Mouse (Mus musculus) heart, postnatal 0 days (tissue): ENCODE measurements around the gene Camk2n1. TPM values are rescaled to one million over a fixed set of nuclear protein-coding genes. Genes with fewer than 3 reads are reported as not detected.

Source experiments
- ATAC-seq: fragments of 200-750 bp; cut with Nextera tagmentation; 2 replicates; pipeline ENCODE4 v1.8.0; 2017; ENCODE audit warnings: low read depth, moderate number of reproducible peaks, moderate library complexity; ENCODE audit not compliant: insufficient read depth
- DNase-seq: peaks from one replicate; pipeline ENCODE4 v3.0.0-alpha.2; 2016; ENCODE audit warnings: low spot score
- H3K27ac ChIP-seq: fragments of 300-500 bp; sonication (generic); 2 replicates; pipeline ENCODE4 v1.5.1; 2014; ENCODE audit warnings: low read depth, mild to moderate bottlenecking
- H3K27me3 ChIP-seq: fragments of 300-500 bp; sonication (generic); 2 replicates; pipeline ENCODE4 v1.6.1; 2014; ENCODE audit warnings: low read length, mixed read lengths; ENCODE audit not compliant: control insufficient read depth, insufficient read depth
- H3K36me3 ChIP-seq: fragments of 300-500 bp; sonication (generic); replicated peaks from 2 replicates; pipeline ENCODE4 v1.6.1; 2014; ENCODE audit warnings: low read length, mixed read lengths; ENCODE audit not compliant: control insufficient read depth, insufficient read depth
- H3K4me1 ChIP-seq: fragments of 300-500 bp; sonication (generic); 2 replicates; pipeline ENCODE4 v1.6.1; 2014; ENCODE audit warnings: antibody characterized with exemption; ENCODE audit not compliant: control insufficient read depth, insufficient read depth
- H3K4me2 ChIP-seq: fragments of 300-500 bp; sonication (generic); 2 replicates; pipeline ENCODE4 v1.6.1; 2014; ENCODE audit warnings: low read depth, mild to moderate bottlenecking, low read length, moderate library complexity
- H3K4me3 ChIP-seq: fragments of 300-500 bp; sonication (generic); 2 replicates; pipeline ENCODE4 v1.5.1; 2014; ENCODE audit warnings: low read depth, low read length
- H3K9ac ChIP-seq: fragments of 300-500 bp; sonication (generic); replicated peaks from 2 replicates; pipeline ENCODE4 v1.6.1; 2014; ENCODE audit warnings: low read depth, low read length, mixed read lengths
- H3K9me3 ChIP-seq: fragments of 300-500 bp; sonication (generic); replicated peaks from 2 replicates; pipeline ENCODE4 v1.6.1; 2016; ENCODE audit warnings: low read length; ENCODE audit not compliant: control insufficient read depth
- CTCF ChIP-seq: IDR thresholded peaks from 2 replicates; pipeline ENCODE4 v1.5.1; 2016; ENCODE audit warnings: antibody characterized with exemption, control low read depth, low read depth
- EP300 ChIP-seq: IDR thresholded peaks from 2 replicates; pipeline ENCODE4 v1.6.1; 2016; ENCODE audit warnings: antibody characterized with exemption, low read depth
- WGBS: fragments of 180-500 bp; shearing (Covaris S2); extraction: QIAGEN DNeasy Blood & Tissue Kit; methylation state at CpG from one replicate; pipeline ENCODE4 v1.1.7; 2014; 5-methylcytosine and 5-hydroxymethylcytosine counted together
- polyA plus RNA-seq: library from polyadenylated mRNA; unstranded; fragments of >200 nt; fragmentation: Nextera tagmentation; extraction: Ambion mirVana; gene quantifications from 2 replicates; pipeline ENCODE4 v1.2.1, GENCODE M21; 2015
- total RNA-seq: library from RNA; depleted of rRNA; stranded (reverse); fragments of >200 nt; gene quantifications from 2 replicates; pipeline ENCODE4 v1.2.3, GENCODE M21; 2014; ENCODE audit warnings: low replicate concordance

Camk2n1 gene
- total and polyA plus RNA-seq, 2 experiments from 2014 or later = 1.6 to 5.1 TPM

DNA sequence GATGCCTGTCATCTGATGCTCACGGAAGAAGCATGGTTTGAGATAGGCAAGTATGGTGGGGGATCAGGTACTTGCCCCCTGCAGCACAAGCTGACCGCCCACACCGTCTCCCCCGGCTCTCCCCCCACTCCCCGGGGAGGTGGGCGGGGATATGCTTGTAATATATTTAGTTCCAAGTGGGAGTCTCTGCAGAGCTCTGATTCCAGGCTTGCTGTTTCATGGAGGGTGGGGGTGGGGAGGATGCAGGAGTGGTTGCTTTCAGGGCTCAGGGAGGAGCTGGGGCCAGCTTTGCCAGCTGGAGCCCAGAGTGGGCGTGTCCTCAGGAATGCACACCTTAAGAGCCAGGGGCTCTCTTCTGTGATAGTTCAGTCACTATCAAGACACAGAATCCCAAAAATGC is 15.0 kb downstream of the Camk2n1 start:
- DNase-seq (no peak), ATAC-seq (no peak)
- TF ChIP-seq CTCF (no peak), EP300 (no peak)

GRCm38 (mm10) chr4:138471241-138471640 is 17.1 kb downstream of the Camk2n1 start:
- 47% methylated on average over 7 of the region's 7 CpGs for WGBS
- H3K4me1 ChIP-seq = peaks cover 10% of the 10 kb centered on the region; the same call in 1 of the 2 replicates
- no peak overlapping the region for H3K27ac ChIP-seq
- no peaks in the 10 kb centered on the region for H3K36me3 ChIP-seq
- no peak for DNase-seq
- H3K9me3 ChIP-seq = no peaks in the 10 kb centered on the region
- peaks cover 29% of the 10 kb centered on the region; the same call in 1 of the 2 replicates for H3K27me3 ChIP-seq
- no peak overlapping the region for H3K9ac ChIP-seq
- no peak for TF ChIP-seq CTCF
- no peak for TF ChIP-seq EP300
- no peak for ATAC-seq
- no peak overlapping the region for H3K4me3 ChIP-seq
- H3K4me2 ChIP-seq = no peak overlapping the region

More for the DNA sequence above, 15.0 kb downstream of the Camk2n1 start:
- Histone ChIP-seq H3K4me3 (no peak overlapping the region), H3K9ac (no peak overlapping the region), H3K27me3 (peaks cover 32% of the 10 kb centered on the region), H3K4me2 (peak overlapping the region; percentile 16; the same call in 1 of the 2 replicates), H3K27ac (no peak overlapping the region), H3K9me3 (no peaks in the 10 kb centered on the region), H3K36me3 (no peaks in the 10 kb centered on the region), H3K4me1 (peaks cover 17% of the 10 kb centered on the region; the same call in 1 of the 2 replicates)
- 6% methylated on average over 7 of the region's 7 CpGs for WGBS

GRCm38 (mm10) chr4:138479595-138479994 is 25.5 kb downstream of the Camk2n1 start:
- WGBS = 65% methylated on average over 7 of the region's 7 CpGs
- H3K9me3 ChIP-seq = no peaks in the 10 kb centered on the region
- no peaks in the 10 kb centered on the region for H3K36me3 ChIP-seq
- H3K9ac ChIP-seq = no peak overlapping the region
- ATAC-seq (no peak), DNase-seq (no peak)
- TF ChIP-seq CTCF = no peak
- no peak for TF ChIP-seq EP300
- H3K4me1 ChIP-seq = no peaks in the 10 kb centered on the region
- no peak overlapping the region for H3K4me2 ChIP-seq
- 0 out of 2 replicates have a peak, but pooled peaks cover 9% of the 10 kb centered on the region for H3K27me3 ChIP-seq
- H3K27ac ChIP-seq = no peak overlapping the region
- no peak overlapping the region for H3K4me3 ChIP-seq

DNA sequence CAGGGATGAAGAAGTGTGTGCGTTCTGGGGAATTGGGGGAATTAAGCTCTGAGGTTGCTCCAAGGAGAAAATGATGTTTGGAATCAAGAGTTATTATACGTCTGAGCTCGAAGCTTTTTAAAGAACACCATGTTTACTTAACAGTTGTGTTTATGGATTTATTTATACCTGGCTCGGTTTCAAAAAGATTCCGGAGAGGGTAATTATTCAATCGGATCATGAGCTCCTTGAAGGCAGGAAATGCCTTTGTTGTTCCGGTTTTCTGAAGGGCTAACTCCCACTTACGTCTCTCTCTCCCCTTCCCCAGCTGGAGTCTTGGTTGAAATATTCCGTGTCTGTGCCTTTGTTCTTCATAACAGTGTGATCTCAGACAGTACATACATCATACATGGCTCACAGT is 26.8 kb downstream of the Camk2n1 start:
- Histone ChIP-seq H3K27ac (no peak overlapping the region), H3K9ac (no peak overlapping the region), H3K4me3 (no peak overlapping the region), H3K4me1 (no peaks in the 10 kb centered on the region), H3K4me2 (no peak overlapping the region), H3K9me3 (no peaks in the 10 kb centered on the region), H3K27me3 (0 out of 2 replicates have a peak, but pooled peaks cover 2% of the 10 kb centered on the region), H3K36me3 (no peaks in the 10 kb centered on the region)
- no peak for DNase-seq
- no peak for TF ChIP-seq EP300
- TF ChIP-seq CTCF = no peak
- 37% methylated on average over 9 of the region's 9 CpGs for WGBS
- no peak for ATAC-seq

DNA sequence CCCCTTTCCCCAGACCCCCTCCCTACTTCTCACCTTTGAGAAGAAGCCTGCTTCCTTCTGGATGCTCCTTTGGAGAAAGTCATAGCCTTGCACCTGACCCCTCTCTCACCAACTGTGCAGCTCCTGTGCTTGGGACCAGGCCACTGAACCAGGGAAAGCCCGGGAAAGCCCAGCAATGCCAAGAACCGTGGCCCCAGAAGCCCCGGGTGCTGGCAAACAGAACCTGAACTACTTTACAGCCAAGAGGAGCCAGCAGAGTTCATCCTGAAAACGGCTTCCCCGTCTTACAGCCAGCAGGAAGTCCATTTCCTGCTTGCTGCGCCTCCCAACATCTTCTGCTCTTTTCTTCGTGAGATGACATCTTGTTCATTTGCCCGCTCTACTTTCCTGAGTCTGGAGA is 28.6 kb downstream of the Camk2n1 start:
- no peaks in the 10 kb centered on the region for H3K27me3 ChIP-seq
- no peak for TF ChIP-seq EP300
- TF ChIP-seq CTCF = no peak
- no peak overlapping the region for H3K4me3 ChIP-seq
- 51% methylated on average over 8 of the region's 8 CpGs for WGBS
- H3K4me1 ChIP-seq = no peaks in the 10 kb centered on the region
- no peak overlapping the region for H3K4me2 ChIP-seq
- ATAC-seq (no peak), DNase-seq (no peak)
- no peaks in the 10 kb centered on the region for H3K9me3 ChIP-seq
- H3K9ac ChIP-seq = no peak overlapping the region
- no peaks in the 10 kb centered on the region for H3K36me3 ChIP-seq
- no peak overlapping the region for H3K27ac ChIP-seq

- H3K36me3 ChIP-seq = no peaks in the 10 kb centered on the region
- H3K4me2 ChIP-seq = no peak overlapping the region
- no peaks in the 10 kb centered on the region for H3K9me3 ChIP-seq
- no peak overlapping the region for H3K9ac ChIP-seq
- H3K27ac ChIP-seq = no peak overlapping the region
- no peaks in the 10 kb centered on the region for H3K4me1 ChIP-seq
- 69% methylated on average over 8 of the region's 8 CpGs for WGBS
- H3K4me3 ChIP-seq = no peak overlapping the region
- no peak for ATAC-seq
- no peak for DNase-seq
- H3K27me3 ChIP-seq = no peaks in the 10 kb centered on the region
- no peak for TF ChIP-seq CTCF
- no peak for TF ChIP-seq EP300
Measured at GRCm38 (mm10) chr4:138488241-138488640, 34.1 kb downstream of the Camk2n1 start.
